Mouse (Mus musculus) limb, embryonic 10.5 days (tissue): Measurements from ENCODE around the gene Dhodh. TPM values are rescaled to one million over a fixed set of nuclear protein-coding genes. Genes with fewer than 3 reads are reported as not detected.

Source experiments
- DNase-seq: peaks from one replicate; pipeline ENCODE4 v3.0.0-alpha.2; 2017; ENCODE audit warnings: low spot score
- H3K27ac ChIP-seq: fragments of 300-500 bp; sonication (generic); 2 replicates; pipeline ENCODE4 v1.5.1; 2016; ENCODE audit warnings: mild to moderate bottlenecking
- H3K27me3 ChIP-seq: fragments of 300-500 bp; sonication (generic); 2 replicates; pipeline ENCODE4 v1.6.1; 2016; ENCODE audit warnings: low read depth, mild to moderate bottlenecking; ENCODE audit not compliant: poor library complexity, severe bottlenecking
- H3K36me3 ChIP-seq: fragments of 300-500 bp; sonication (generic); 2 replicates; pipeline ENCODE4 v1.6.1; 2016; ENCODE audit warnings: mild to moderate bottlenecking, moderate library complexity
- H3K4me1 ChIP-seq: fragments of 300-500 bp; sonication (generic); 2 replicates; pipeline ENCODE4 v1.6.1; 2016
- H3K4me3 ChIP-seq: fragments of 300-500 bp; sonication (generic); 2 replicates; pipeline ENCODE4 v1.5.1; 2016; ENCODE audit warnings: mild to moderate bottlenecking, moderate library complexity
- H3K9me3 ChIP-seq: fragments of 300-500 bp; sonication (generic); replicated peaks from 2 replicates; pipeline ENCODE4 v1.6.1; 2016; ENCODE audit warnings: mild to moderate bottlenecking
- WGBS: fragments of 180-500 bp; shearing (Covaris S2); methylation state at CpG from one replicate; pipeline ENCODE4 v1.1.7; 2016; 5-methylcytosine and 5-hydroxymethylcytosine counted together
- polyA plus RNA-seq: library from polyadenylated mRNA; unstranded; fragments of >200 nt; fragmentation: Nextera tagmentation; extraction: Ambion mirVana; gene quantifications from 2 replicates; pipeline ENCODE4 v1.2.1, GENCODE M21; 2016

Gene Dhodh
- polyA plus RNA-seq, 1 experiment from 2014 or later: 60.1 TPM

DNA sequence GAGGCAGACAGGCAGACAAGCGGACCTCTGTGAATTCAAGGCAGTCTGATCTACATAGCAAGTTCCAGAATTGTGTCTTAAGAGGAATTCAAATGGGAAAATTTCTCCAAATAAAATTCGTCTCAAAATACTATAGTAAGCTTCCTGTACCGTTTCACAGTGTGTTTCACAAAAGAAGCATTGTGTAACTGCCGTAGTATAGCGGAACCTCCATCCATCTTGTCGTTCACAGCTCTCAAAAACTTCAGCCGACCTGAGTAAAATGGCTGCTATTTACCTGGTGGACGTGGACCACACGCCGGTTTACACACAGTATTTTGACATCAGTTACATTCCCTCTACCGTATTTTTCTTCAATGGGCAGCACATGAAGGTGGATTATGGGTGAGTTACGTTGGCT lies 37.3 kb downstream of the Dhodh start:
- no peak for DNase-seq
- Histone ChIP-seq H3K9me3 (no peaks in the 10 kb centered on the region), H3K27me3 (no peaks in the 10 kb centered on the region), H3K4me1 (peaks cover 7% of the 10 kb centered on the region), H3K27ac (no peak overlapping the region), H3K4me3 (no peak overlapping the region), H3K36me3 (peaks cover 28% of the 10 kb centered on the region)
- 91% methylated on average over 12 of the region's 12 CpGs for WGBS

DNA sequence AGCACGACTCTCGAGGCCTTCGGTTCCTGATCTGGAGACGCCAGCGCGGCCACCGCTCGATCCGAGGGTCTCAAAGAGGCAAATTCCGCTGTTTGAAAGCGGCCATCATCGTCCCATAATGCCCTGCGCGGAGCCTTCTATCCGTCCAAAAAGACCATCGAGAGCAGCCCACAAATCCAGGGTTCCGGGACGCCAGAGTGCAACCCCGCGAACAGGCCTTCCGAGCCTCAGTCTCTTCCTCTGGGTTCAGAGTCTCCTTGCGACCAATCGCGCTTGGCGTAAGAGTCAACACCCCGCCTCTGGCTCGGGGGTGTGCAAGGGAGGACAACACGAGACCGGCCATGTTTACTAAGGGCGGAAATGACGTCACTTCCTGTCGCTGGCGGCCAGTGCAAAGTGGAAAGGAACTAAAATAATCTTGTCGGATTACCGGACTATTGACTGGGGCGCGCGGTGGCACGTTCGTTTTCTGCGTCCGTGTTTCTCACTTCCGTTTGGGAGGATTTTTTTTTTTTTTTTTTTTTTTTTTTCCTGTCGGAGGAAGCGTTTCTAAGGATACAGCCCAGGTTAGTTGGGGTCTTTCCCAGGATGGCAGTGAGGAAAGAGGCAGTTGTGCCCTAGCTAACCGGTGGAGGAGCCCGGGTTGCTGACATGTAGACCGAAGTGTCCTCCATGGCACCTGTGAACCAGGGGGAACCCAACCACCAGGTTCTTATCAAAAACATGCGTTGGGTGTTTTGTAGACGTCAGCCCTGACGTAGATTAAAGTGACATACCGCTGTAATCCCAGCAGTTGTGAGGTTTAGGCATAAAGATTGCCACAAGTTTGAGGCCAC lies 42.8 kb downstream of the Dhodh start, which contains the start of the genes Dhx38 and Txnl4b:
Gene Dhx38, minus strand, starts transcription at position 364 of the 836 bp plus-strand sequence.
Gene Txnl4b, plus strand, starts transcription at position 395 of the 836 bp plus-strand sequence.
- Histone ChIP-seq H3K4me1 (peaks cover 18% of the 10 kb centered on the region), H3K27me3 (no peaks in the 10 kb centered on the region), H3K27ac (peak within 1 kb of the TSS; percentile 93), H3K4me3 (peak within 1 kb of the TSS; percentile 90), H3K36me3 (peaks cover 36% of the 10 kb centered on the region), H3K9me3 (no peaks in the 10 kb centered on the region)
- peak; percentile 97 for DNase-seq
- WGBS: under 1% methylated on average over 52 of the region's 52 CpGs

DNA sequence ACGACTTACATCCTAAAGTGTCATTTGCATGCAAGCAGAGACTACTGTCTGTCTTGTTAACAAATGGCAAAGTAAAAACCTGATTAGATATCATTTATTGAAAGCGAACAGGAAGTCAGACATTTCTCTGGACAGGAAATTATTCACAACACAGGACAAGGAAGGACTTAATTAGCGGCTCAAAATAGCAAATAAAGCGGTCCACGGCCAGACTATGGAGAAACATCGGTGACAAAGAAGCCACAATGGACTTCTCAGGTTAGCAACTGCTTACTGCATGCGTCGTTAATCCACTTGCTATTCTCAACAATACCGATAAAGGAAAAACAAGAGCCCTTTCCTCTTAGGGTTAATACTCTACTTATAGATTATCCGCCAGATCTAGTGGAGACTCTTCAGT lies 43.7 kb downstream of the Dhodh start:
- H3K27me3 ChIP-seq: no peaks in the 10 kb centered on the region
- H3K4me1 ChIP-seq: peaks cover 18% of the 10 kb centered on the region
- no peak for DNase-seq
- peak overlapping the region; percentile 90 for H3K4me3 ChIP-seq
- 4% methylated on average over 10 of the region's 10 CpGs for WGBS
- H3K36me3 ChIP-seq: peaks cover 38% of the 10 kb centered on the region
- H3K27ac ChIP-seq: peak overlapping the region; percentile 93
- H3K9me3 ChIP-seq: no peaks in the 10 kb centered on the region

DNA sequence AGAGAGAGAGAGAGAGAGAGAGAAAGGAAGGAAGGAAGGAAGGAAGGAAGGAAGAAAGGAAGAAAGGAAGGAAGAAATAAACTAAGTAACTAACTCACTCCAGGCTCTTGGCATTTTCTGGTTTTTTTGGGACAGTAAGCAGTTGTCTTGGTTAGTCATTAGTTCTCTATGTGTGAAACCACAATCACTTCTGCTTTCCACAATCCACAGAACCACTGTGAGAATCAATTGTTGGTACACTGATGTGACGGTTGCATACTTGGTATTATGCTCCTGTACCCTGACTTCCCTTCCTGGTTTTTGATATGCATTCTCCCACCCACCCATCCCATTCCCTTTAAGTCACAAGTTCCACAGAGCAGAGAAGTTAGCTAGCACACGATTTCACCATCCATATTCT lies 44.6 kb downstream of the Dhodh start:
- Histone ChIP-seq H3K9me3 (no peaks in the 10 kb centered on the region), H3K36me3 (peaks cover 40% of the 10 kb centered on the region), H3K4me3 (no peak overlapping the region), H3K4me1 (peaks cover 18% of the 10 kb centered on the region), H3K27ac (no peak overlapping the region), H3K27me3 (no peaks in the 10 kb centered on the region)
- 85% methylated on average over 2 of the region's 2 CpGs for whole genome bisulfite sequencing
- no peak for DNase-seq

DNA sequence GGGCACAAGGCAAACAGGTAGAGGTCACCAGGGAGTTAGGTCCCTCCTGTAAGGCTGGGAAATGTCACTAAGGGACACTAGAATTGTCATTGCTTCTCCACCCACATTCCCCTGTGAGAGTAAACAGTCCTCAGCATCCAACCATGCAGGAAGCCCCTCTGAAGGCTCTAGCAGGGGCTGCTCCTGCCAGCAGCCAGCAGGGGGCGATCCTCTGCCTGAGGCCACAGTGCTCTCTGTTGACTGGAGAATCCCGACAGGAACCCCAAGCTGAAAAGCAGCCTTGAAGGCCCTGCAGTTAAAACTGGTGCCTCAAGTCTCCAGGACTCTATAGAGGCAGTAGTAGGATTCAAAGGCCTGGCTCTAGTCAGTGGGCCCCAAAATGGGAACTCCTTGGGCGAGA lies 56.8 kb downstream of the Dhodh start:
- Histone ChIP-seq H3K27me3 (no peaks in the 10 kb centered on the region), H3K4me3 (no peak overlapping the region), H3K27ac (no peak overlapping the region), H3K36me3 (peaks cover 100% of the 10 kb centered on the region), H3K9me3 (no peaks in the 10 kb centered on the region), H3K4me1 (no peaks in the 10 kb centered on the region)
- 46% methylated on average over 3 of the region's 3 CpGs for WGBS
- peak; percentile 60 for DNase-seq

DNA sequence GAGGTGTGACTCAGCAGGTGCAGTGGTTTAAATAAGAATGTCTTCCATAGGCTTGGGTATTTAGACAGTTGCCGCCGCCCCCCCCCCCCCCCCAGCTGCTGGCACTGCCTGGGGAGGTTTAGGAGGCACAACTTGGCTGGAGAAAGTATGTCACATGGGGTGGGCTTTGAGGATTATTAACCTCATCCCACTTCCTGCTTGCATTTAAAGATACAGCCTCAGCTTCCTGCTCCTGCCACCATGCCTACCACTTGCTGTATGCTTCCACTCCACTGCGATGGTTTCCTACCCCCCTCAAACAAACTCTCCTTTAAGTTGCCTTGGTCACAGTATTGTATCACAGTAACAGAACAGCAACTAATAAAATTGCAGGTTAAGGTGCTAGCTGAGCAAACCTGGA lies 64.4 kb downstream of the Dhodh start:
- Histone ChIP-seq H3K4me1 (no peaks in the 10 kb centered on the region), H3K9me3 (no peaks in the 10 kb centered on the region), H3K27ac (no peak overlapping the region), H3K27me3 (no peaks in the 10 kb centered on the region), H3K36me3 (peaks cover 37% of the 10 kb centered on the region), H3K4me3 (no peak overlapping the region)
- DNase-seq: no peak
- WGBS: 52% methylated on average over 3 of the region's 3 CpGs

DNA sequence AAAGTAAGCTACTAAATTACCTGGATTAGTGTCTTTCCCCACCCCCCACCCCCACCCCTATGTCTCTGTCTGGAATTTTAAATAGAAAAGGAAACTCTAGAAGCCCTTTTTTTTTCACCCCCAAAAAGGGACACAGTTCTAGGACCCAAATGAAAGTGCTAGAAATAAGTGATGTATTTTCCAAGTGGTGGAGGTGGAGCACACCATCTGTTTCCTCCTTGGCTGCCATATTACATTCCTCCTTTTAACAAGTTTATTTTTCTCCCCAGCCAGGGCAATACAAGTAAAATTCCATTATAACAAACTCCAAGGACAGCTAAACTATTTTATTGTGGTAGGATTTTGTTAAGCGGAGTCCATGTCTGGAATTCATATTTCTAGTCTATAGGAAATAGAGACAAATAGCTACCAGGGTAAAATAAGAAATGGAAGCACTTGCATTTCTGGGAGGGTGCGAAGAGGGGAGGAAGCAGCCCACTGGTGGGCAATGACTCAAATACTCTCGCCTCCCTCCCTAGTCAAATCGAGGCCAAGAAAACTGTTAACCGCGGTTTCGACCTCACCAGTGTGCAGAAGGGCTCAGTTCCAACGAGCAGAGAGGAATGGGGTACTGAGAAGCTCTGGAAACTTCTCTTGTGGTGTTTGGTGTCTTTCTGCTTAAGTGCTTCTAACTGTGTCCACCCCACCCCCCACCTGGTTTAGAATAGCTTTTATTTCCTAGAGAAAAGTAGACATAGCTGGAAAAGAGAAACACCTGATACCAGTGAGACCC lies 65.5 kb downstream of the Dhodh start:
- no peak overlapping the region for H3K27ac ChIP-seq
- peaks cover 26% of the 10 kb centered on the region for H3K36me3 ChIP-seq
- WGBS: 86% methylated on average over 8 of the region's 8 CpGs
- no peak for DNase-seq
- H3K4me1 ChIP-seq: no peaks in the 10 kb centered on the region
- no peaks in the 10 kb centered on the region for H3K27me3 ChIP-seq
- H3K9me3 ChIP-seq: no peaks in the 10 kb centered on the region
- no peak overlapping the region for H3K4me3 ChIP-seq

DNA sequence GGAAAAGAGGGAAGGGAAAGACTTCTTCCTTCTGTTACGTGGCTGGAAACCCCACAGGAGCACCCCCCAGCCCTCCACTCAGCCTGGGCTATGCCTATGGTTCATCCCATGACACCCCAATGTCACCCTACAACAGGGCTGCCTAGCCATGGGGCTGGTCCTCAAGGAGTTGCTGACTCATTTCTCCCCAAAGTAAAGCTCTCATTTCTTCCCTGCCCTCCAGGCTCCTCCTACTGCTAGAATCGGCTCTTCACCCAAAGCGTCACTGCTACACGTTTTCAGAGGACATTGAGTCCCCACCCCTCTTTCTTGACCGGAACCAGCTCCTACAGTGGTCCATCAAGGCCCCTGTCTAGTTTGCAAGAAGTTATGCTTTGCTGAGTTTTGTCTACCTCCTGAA lies 66.3 kb downstream of the Dhodh start:
- WGBS: 75% methylated on average over 5 of the region's 5 CpGs
- no peak overlapping the region for H3K27ac ChIP-seq
- peaks cover 18% of the 10 kb centered on the region for H3K36me3 ChIP-seq
- H3K4me1 ChIP-seq: peaks cover 2% of the 10 kb centered on the region
- H3K9me3 ChIP-seq: no peaks in the 10 kb centered on the region
- no peaks in the 10 kb centered on the region for H3K27me3 ChIP-seq
- DNase-seq: no peak
- no peak overlapping the region for H3K4me3 ChIP-seq

Other genes with a start within 250 kb of the Dhodh start
- gene Pmfbp1, start 114.6 kb downstream of the Dhodh start, polyA plus RNA-seq: 0.05 and 0.08 TPM in 2 replicates
- 46.4 and 46.6 TPM in 2 replicates for gene Dhx38, start 42.8 kb downstream of the Dhodh start, polyA plus RNA-seq
- gene Txnl4b, start 42.8 kb downstream of the Dhodh start, polyA plus RNA-seq: 25.2 and 26.2 TPM in 2 replicates
- 0.61 and 0.98 TPM in 2 replicates for gene Hp, start 29.5 kb downstream of the Dhodh start, polyA plus RNA-seq
- 0.21 and 0.43 TPM in 2 replicates for gene Pkd1l3, start 5.8 kb upstream of the Dhodh start, polyA plus RNA-seq
- gene Ist1, start 84.6 kb upstream of the Dhodh start, polyA plus RNA-seq: 134 and 153 TPM in 2 replicates
- 34.8 and 42.5 TPM in 2 replicates for gene Zfp821, start 96.9 kb upstream of the Dhodh start, polyA plus RNA-seq
- 8.4 and 10.2 TPM in 2 replicates for gene Atxn1l, start 129.1 kb upstream of the Dhodh start, polyA plus RNA-seq
- gene Ap1g1, start 169.9 kb upstream of the Dhodh start, polyA plus RNA-seq: 44.0 and 50.4 TPM in 2 replicates